Mouse (Mus musculus): ENCODE results near the gene Cemip. TPM values are rescaled to one million over a fixed set of nuclear protein-coding genes. Genes with fewer than 3 reads are reported as not detected.
A peak's percentile ranks its signal among the peaks of the same experiment; 100 is the strongest.

The Cemip gene
- total and polyA plus RNA-seq, 3 experiments: under 0.01 TPM; not detected in 2

GRCm38 (mm10) chr7:83920241-83920640 lies 166.1 kb downstream of the Cemip start:
- DNase-seq (ENCODE audit: extremely low read depth): no peak
- H3K9me3 ChIP-seq (replicated peaks; ENCODE audit: low read length): no peaks in the 10 kb centered on the region
- H3K27me3 ChIP-seq (replicated peaks): peaks cover 2% of the 10 kb centered on the region
- no peak overlapping the region for H3K4me3 ChIP-seq (replicated peaks in 1 of 3; ENCODE audit: low read depth in 2 of 3, low read length in 2 of 3, poor library complexity in 1 of 3)
- H3K36me3 ChIP-seq (replicated peaks in 1 of 2; ENCODE audit: control insufficient read depth in 1 of 2, insufficient read depth in 1 of 2, low read length in 1 of 2): no peaks in the 10 kb centered on the region
- no peaks in the 10 kb centered on the region for H3K4me1 ChIP-seq (ENCODE audit: control insufficient read depth in 1 of 2, insufficient read depth in 2 of 2)
- TF ChIP-seq BHLHE40 (IDR thresholded peaks at IDR 0.05; ENCODE audit: low read depth, low read length) (no peak), ZKSCAN1 (IDR thresholded peaks at IDR 0.05; ENCODE audit: borderline replicate concordance, low read depth, low read length) (no peak), NRF1 (IDR thresholded peaks at IDR 0.05; ENCODE audit: low read depth, low read length) (no peak), E2F4 (IDR thresholded peaks at IDR 0.05; ENCODE audit: insufficient replicate concordance, low read depth, low read length) (no peak), ZMIZ1 (IDR thresholded peaks at IDR 0.05; ENCODE audit: low read depth, low read length) (no peak), RAD21 (IDR thresholded peaks at IDR 0.05; ENCODE audit: low read depth, low read length) (no peak), TCF12 (IDR thresholded peaks at IDR 0.05; ENCODE audit: low read depth, low read length) (no peak), ELF1 (IDR thresholded peaks at IDR 0.05; ENCODE audit: low read depth, low read length) (no peak), SMC3 (IDR thresholded peaks at IDR 0.05; ENCODE audit: low read depth, low read length) (no peak), CTCF (conservative IDR thresholded peaks at IDR 0.05 in 1 of 2, IDR thresholded peaks at IDR 0.05 in 1 of 2; ENCODE audit: low read depth in 2 of 2, low read length in 2 of 2) (no peak), MAFK (IDR thresholded peaks at IDR 0.05; ENCODE audit: insufficient replicate concordance, low read length) (no peak), TBP (conservative IDR thresholded peaks at IDR 0.05; ENCODE audit: low read depth, low read length) (no peak), IRF4 (IDR thresholded peaks at IDR 0.05; ENCODE audit: low read depth, low read length) (no peak), ETS1 (conservative IDR thresholded peaks at IDR 0.05; ENCODE audit: low read depth, low read length) (no peak)
- no peaks in the 10 kb centered on the region for H3K79me2 ChIP-seq (replicated peaks; ENCODE audit: control insufficient read depth, extremely low read depth, insufficient read depth, poor library complexity, severe bottlenecking)
- H3K27ac ChIP-seq (ENCODE audit: insufficient read depth, low read depth): no peak overlapping the region
- H3K4me2 ChIP-seq (ENCODE audit: insufficient read depth, low read depth, poor library complexity, severe bottlenecking): no peak overlapping the region
- in situ Hi-C loops (cut with MboI; ENCODE audit: low pct_ligation_motif_present, low pct_unique_long_range_greater_than_20kb, low sequenced_read_pairs): no loop called here
- H3K9ac ChIP-seq (ENCODE audit: insufficient read depth, low read depth): no peak overlapping the region
- dilution Hi-C loops (cut with MboI; ENCODE audit: extremely low pct_ligation_motif_present, extremely low pct_unique_long_range_greater_than_20kb, low sequenced_read_pairs): no loop called here

GRCm38 (mm10) chr7:83914566-83914965 lies 171.7 kb downstream of the Cemip start:
- Histone ChIP-seq H3K27ac (ENCODE audit: insufficient read depth, low read depth) (no peak overlapping the region), H3K9me3 (replicated peaks; ENCODE audit: low read length) (no peaks in the 10 kb centered on the region), H3K79me2 (replicated peaks; ENCODE audit: control insufficient read depth, extremely low read depth, insufficient read depth, poor library complexity, severe bottlenecking) (no peaks in the 10 kb centered on the region), H3K9ac (ENCODE audit: insufficient read depth, low read depth) (no peak overlapping the region), H3K4me2 (ENCODE audit: insufficient read depth, low read depth, poor library complexity, severe bottlenecking) (no peak overlapping the region), H3K4me3 (replicated peaks in 1 of 3; ENCODE audit: low read depth in 2 of 3, low read length in 2 of 3, poor library complexity in 1 of 3) (no peak overlapping the region), H3K36me3 (replicated peaks in 1 of 2; ENCODE audit: control insufficient read depth in 1 of 2, insufficient read depth in 1 of 2, low read length in 1 of 2) (no peaks in the 10 kb centered on the region), H3K27me3 (replicated peaks) (no peaks in the 10 kb centered on the region), H3K4me1 (ENCODE audit: control insufficient read depth in 1 of 2, insufficient read depth in 2 of 2) (peaks cover 0 to 10% of the 10 kb centered on the region in 2 experiments; a peak in 2 of 4 replicates)
- in situ Hi-C loops (cut with MboI; ENCODE audit: low pct_ligation_motif_present, low pct_unique_long_range_greater_than_20kb, low sequenced_read_pairs) (loop anchor here (10.0 kb wide), 1 partner anchor 170 kb away; the partner anchor contains the start of gene Cemip), dilution Hi-C loops (cut with MboI; ENCODE audit: extremely low pct_ligation_motif_present, extremely low pct_unique_long_range_greater_than_20kb, low sequenced_read_pairs) (no loop called here)
- TF ChIP-seq UBTF (IDR thresholded peaks at IDR 0.05; ENCODE audit: low read depth, low read length) (no peak), SMC3 (IDR thresholded peaks at IDR 0.05; ENCODE audit: low read depth, low read length) (peak; percentile 78), RAD21 (IDR thresholded peaks at IDR 0.05; ENCODE audit: low read depth, low read length) (peak; percentile 92), CTCF (conservative IDR thresholded peaks at IDR 0.05 in 1 of 2, IDR thresholded peaks at IDR 0.05 in 1 of 2; ENCODE audit: low read depth in 2 of 2, low read length in 2 of 2) (peak; percentile 59 to 91; a peak in 3 of 4 replicates), MEF2A (IDR thresholded peaks at IDR 0.05; ENCODE audit: borderline replicate concordance, low read depth, low read length) (no peak), NELFE (IDR thresholded peaks at IDR 0.05; ENCODE audit: low read depth, low read length) (no peak), SIN3A (IDR thresholded peaks at IDR 0.05; ENCODE audit: low read length) (no peak), IRF4 (IDR thresholded peaks at IDR 0.05; ENCODE audit: low read depth, low read length) (peak; percentile 48; the same call in 1 of the 2 replicates), NRF1 (IDR thresholded peaks at IDR 0.05; ENCODE audit: low read depth, low read length) (no peak), PAX5 (IDR thresholded peaks at IDR 0.05; ENCODE audit: low read length) (no peak), ZC3H11A (IDR thresholded peaks at IDR 0.05; ENCODE audit: low read depth, low read length) (peak; percentile 31; the same call in 1 of the 2 replicates), ZNF384 (IDR thresholded peaks at IDR 0.05; ENCODE audit: low read depth, low read length) (peak; percentile 48)
- DNase-seq (ENCODE audit: extremely low read depth): peak; percentile 71

Data from CH12.LX (cell line).